Mouse (Mus musculus) left cerebral cortex, adult 6 months (tissue): Measurements from ENCODE around the gene Efs. TPM values are rescaled to one million over a fixed set of nuclear protein-coding genes. Genes with fewer than 3 reads are reported as not detected.

ENCODE experiments used
- long read RNA-seq, 2 experiments: library from polyadenylated mRNA; unstranded; transcript quantifications; one replicate each; pipeline ENCODE4 v2.0.0; 2019 to 2020
- polyA plus RNA-seq: library from polyadenylated mRNA; unstranded; fragments of <200 nt; fragmentation: Nextera tagmentation; gene quantifications from 2 replicates; pipeline ENCODE4 v1.2.3, GENCODE M21; 2021

The Efs gene
- polyA plus RNA-seq, result 0.77 and 5.0 TPM in 2 replicates
- long read RNA-seq, experiment 1, transcript Efs-201 (6 exons, 2,705 nt), result major isoform, 12 of 14 reads
- long read RNA-seq, experiment 1, partial matches to known transcripts, result 1 of 14 reads
- long read RNA-seq, experiment 1, other reads (novel, unspliced or antisense), result 1 of 14 reads
- long read RNA-seq, experiment 2, partial matches to known transcripts, result 1 of 3 reads
- long read RNA-seq, experiment 2, other reads (novel, unspliced or antisense), result 1 of 3 reads

DNA sequence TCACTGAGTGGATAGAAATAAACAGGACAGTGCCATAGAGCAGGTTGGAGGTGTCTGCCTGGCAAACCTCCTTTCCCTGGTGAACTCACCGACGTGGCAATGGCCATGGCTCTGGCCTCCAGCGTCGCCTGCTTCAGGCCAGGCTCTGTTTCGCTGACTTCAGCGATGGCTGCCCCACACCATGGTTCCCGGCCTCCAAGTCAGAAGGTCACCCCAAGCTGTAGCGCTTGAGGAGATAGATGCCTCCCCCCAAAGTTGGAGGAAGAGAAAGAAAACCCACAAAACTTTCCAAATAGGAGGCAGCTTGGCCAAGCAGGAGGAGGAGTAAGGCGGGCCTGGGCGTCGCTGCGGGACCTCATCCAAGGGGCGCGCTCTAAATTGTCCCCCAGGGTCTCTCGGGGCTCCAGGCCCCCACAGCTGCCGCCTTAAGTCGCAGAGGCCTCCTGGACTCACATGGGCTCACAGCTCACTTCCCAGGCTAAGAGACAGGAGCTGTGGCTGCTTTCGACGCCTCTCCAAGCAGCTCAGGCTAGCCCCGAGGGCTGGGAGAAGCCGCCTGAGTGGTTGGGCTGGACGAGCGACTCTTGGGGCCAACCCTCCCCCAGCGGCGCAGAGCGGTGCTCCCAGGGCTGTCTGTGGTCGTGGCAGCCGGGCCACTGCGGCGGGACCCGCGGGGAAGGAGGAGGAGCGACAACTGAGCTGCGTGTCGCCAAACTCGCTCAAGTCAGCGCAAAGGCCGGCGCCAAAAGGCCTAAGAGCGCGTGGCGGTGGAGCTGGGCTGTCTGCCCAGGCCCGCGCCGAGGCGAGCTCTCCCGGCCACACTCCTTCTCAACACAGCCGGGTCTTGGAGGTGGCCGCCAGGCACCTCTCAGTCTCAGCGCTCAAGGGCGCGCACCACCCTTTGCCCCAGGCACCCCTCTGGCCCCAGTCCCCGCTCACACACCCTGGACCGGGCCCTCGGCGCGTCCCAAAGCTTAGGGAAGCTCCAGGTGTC, at the start of gene Efs:
Gene Efs (minus strand): TSS at position 778 of the 994 bp plus-strand sequence.

GRCm38 (mm10) chr14:54966320-54966977, 40.5 kb upstream of the Efs start, which contains the start of gene Myh6:
Gene Myh6 (minus strand): TSS chr14:54966927.

GRCm38 (mm10) chr14:54935904-54936830, 10.2 kb upstream of the Efs start, which contains the start of gene Cmtm5:
Gene Cmtm5 (plus strand): TSS chr14:54936261.

DNA sequence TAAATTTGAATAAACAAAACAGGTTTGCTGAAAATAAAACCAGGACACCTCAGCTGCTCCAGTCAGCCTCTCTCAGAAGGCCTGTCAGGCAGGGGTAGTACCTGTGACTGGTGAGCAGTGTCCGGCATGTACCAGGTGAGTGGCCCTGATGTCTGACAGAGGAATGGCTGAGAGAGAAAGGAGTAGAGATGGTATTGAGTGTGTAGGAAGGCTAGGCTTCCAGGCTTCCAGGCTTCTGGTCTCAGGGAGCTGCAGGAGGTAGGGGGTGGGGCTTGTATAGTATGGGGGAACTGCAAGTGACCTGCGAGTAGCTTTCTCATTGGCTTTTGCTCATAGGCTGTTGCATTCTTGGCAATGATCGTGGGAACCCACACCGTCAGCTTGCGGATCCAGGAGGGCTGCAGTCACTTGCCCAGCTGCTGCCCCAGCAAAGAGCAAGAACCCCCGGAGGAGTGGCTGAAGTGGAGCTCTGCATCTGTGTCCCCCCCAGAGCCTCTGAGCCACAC, 6.8 kb upstream of the Efs start, which contains the start of gene Il25:
Gene Il25 (plus strand): TSS at position 51 of the 506 bp plus-strand sequence.

DNA sequence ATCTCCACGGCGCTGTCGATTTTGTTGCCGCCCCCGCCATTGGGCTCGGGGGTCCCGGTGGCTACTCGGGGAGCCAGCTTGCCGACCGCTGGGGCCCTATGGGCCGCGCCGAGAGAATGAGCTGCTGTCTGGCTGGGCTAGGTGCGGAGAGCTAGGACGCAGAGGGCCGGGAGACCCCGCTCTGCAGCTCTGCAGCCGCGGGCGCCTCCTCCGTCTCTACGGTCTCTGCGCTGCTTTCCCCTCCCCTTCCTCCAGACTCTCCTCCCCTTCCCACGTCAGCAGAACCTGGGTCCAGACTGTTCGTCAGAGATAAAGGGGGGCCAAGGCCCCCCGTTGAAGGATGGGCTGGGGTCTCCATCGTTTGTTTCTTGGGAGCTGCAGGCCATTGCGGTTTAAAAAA, 13.0 kb downstream of the Efs start, which contains the start of gene Slc22a17:
Gene Slc22a17 (minus strand): TSS at position 247 of the 400 bp plus-strand sequence.

GRCm38 (mm10) chr14:54892200-54892599, 33.7 kb downstream of the Efs start, which contains the start of gene Pabpn1:
Gene Pabpn1 (plus strand): TSS chr14:54892500.

GRCm38 (mm10) chr14:54883154-54884021, 42.5 kb downstream of the Efs start, which contains the start of the genes Bcl2l2 and Gm20521:
Gene Bcl2l2 (plus strand): TSS chr14:54883377.
Gene Gm20521 (plus strand): TSS chr14:54883441.

GRCm38 (mm10) chr14:54877048-54877715, 48.7 kb downstream of the Efs start, which contains the start of gene Ppp1r3e:
Gene Ppp1r3e (minus strand): TSS chr14:54877550.

DNA sequence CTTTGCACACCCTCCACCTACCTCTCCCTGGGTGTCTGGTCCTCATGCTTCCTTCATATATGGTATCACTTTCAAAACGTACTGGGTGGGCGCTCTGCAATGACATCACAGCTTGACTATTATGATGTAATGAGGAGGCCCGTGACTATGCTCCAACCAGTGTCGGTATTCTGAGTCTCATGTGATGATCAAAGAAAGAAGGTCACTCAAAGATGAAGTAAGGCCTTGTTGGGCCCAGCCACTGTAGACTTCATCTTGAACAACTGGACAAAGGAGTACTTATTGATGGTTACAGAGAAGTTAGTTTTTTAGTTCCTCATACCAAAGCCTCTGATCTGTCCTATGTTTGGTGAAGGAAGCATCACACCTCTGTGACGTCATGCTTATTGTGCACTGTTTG, 55.1 kb downstream of the Efs start, which contains the start of gene Homez:
Gene Homez (minus strand): TSS at position 101 of the 400 bp plus-strand sequence.

Other genes starting within 250 kb of the Efs start
- 44.0 and 47.2 TPM in 2 replicates for gene 1700123O20Rik, start 239.9 kb downstream of the Efs start, polyA plus RNA-seq
- gene Acin1, start 239.2 kb downstream of the Efs start, polyA plus RNA-seq, result 28.3 and 32.9 TPM in 2 replicates
- gene Gm29776, start 227.3 kb downstream of the Efs start, polyA plus RNA-seq, result not detected in 2 replicates
- not detected in 2 replicates for gene Cebpe, start 214.0 kb downstream of the Efs start, polyA plus RNA-seq
- 17.7 and 25.0 TPM in 2 replicates for gene Slc7a8, start 144.2 kb downstream of the Efs start, polyA plus RNA-seq
- 0.10 TPM in 1 of 2 replicates, not detected in the other for gene Rnf212b, start 112.0 kb downstream of the Efs start, polyA plus RNA-seq
- 5.8 and 7.3 TPM in 2 replicates for gene Homez, start 55.2 kb downstream of the Efs start, polyA plus RNA-seq
- 3.4 and 6.9 TPM in 2 replicates for gene Ppp1r3e, start 48.6 kb downstream of the Efs start, polyA plus RNA-seq
- gene Bcl2l2, start 42.7 kb downstream of the Efs start, polyA plus RNA-seq, result 7.9 and 8.1 TPM in 2 replicates
- not detected in 2 replicates for gene Gm20521, start 42.7 kb downstream of the Efs start, polyA plus RNA-seq
- gene Pabpn1, start 33.6 kb downstream of the Efs start, polyA plus RNA-seq, result 17.4 and 22.3 TPM in 2 replicates
- 131 and 194 TPM in 2 replicates for gene Slc22a17, start 13.0 kb downstream of the Efs start, polyA plus RNA-seq
- gene Il25, start 6.6 kb upstream of the Efs start, polyA plus RNA-seq, result 0.10 and 0.20 TPM in 2 replicates
- gene Cmtm5, start 10.1 kb upstream of the Efs start, polyA plus RNA-seq, result 87.7 and 132 TPM in 2 replicates
- 2.0 and 8.2 TPM in 2 replicates for gene Myh6, start 40.8 kb upstream of the Efs start, polyA plus RNA-seq
- gene Gm17428, start 50.8 kb upstream of the Efs start, polyA plus RNA-seq, result not detected in 2 replicates
- gene Myh7, start 68.5 kb upstream of the Efs start, polyA plus RNA-seq, result 25.4 and 42.9 TPM in 2 replicates
- gene Ngdn, start 89.3 kb upstream of the Efs start, polyA plus RNA-seq, result 55.7 and 61.3 TPM in 2 replicates
- gene Zfhx2, start 166.2 kb upstream of the Efs start, polyA plus RNA-seq, result 2.4 and 4.6 TPM in 2 replicates
- 16.3 and 18.9 TPM in 2 replicates for gene Thtpa, start 168.7 kb upstream of the Efs start, polyA plus RNA-seq
- gene Ap1g2, start 180.5 kb upstream of the Efs start, polyA plus RNA-seq, result 1.0 and 1.1 TPM in 2 replicates
- gene Jph4, start 190.8 kb upstream of the Efs start, polyA plus RNA-seq, result 27.4 and 43.5 TPM in 2 replicates